Mouse (Mus musculus) limb, embryonic 13.5 days (tissue): Measurements from ENCODE around the gene Tex38. TPM values are rescaled to one million over a fixed set of nuclear protein-coding genes. Genes with fewer than 3 reads are reported as not detected.

Experiments
- ATAC-seq: fragments of 200-750 bp; cut with Nextera tagmentation; 2 replicates; pipeline ENCODE4 v1.8.0; 2017; ENCODE audit warnings: low read depth, moderate number of reproducible peaks, moderate TSS enrichment; ENCODE audit not compliant: low FRiP score
- H3K27ac ChIP-seq: fragments of 300-500 bp; sonication (generic); 2 replicates; pipeline ENCODE4 v1.5.1; 2015; ENCODE audit warnings: inconsistent platforms, mild to moderate bottlenecking, moderate library complexity
- H3K27me3 ChIP-seq: fragments of 300-500 bp; sonication (generic); 2 replicates; pipeline ENCODE4 v1.6.1; 2015; ENCODE audit warnings: mild to moderate bottlenecking, inconsistent platforms
- H3K36me3 ChIP-seq: fragments of 300-500 bp; sonication (generic); 2 replicates; pipeline ENCODE4 v1.6.1; 2015; ENCODE audit warnings: inconsistent platforms, mild to moderate bottlenecking, moderate library complexity
- H3K4me1 ChIP-seq: fragments of 300-500 bp; sonication (generic); 2 replicates; pipeline ENCODE4 v1.6.1; 2015; ENCODE audit warnings: inconsistent platforms
- H3K4me2 ChIP-seq: fragments of 300-500 bp; sonication (generic); replicated peaks from 2 replicates; pipeline ENCODE4 v1.6.1; 2015; ENCODE audit warnings: inconsistent platforms, mild to moderate bottlenecking, moderate library complexity
- H3K4me3 ChIP-seq: fragments of 300-500 bp; sonication (generic); 2 replicates; pipeline ENCODE4 v1.5.1; 2015; ENCODE audit warnings: moderate library complexity, mild to moderate bottlenecking, inconsistent platforms
- H3K9ac ChIP-seq: fragments of 300-500 bp; sonication (generic); 2 replicates; pipeline ENCODE4 v1.6.1; 2015; ENCODE audit warnings: mild to moderate bottlenecking, inconsistent platforms
- H3K9me3 ChIP-seq: fragments of 300-500 bp; sonication (generic); 2 replicates; pipeline ENCODE4 v1.6.1; 2016; ENCODE audit warnings: inconsistent platforms
- WGBS: fragments of 180-500 bp; shearing (Covaris S2); methylation state at CpG from one replicate; pipeline ENCODE4 v1.1.7; 2015; 5-methylcytosine and 5-hydroxymethylcytosine counted together
- polyA plus RNA-seq: library from polyadenylated mRNA; unstranded; fragments of >200 nt; fragmentation: Nextera tagmentation; extraction: Ambion mirVana; gene quantifications from 2 replicates; pipeline ENCODE4 v1.2.1, GENCODE M21; 2015

Tex38 gene
- polyA plus RNA-seq, 1 experiment from 2014 or later, result 0.31 TPM

DNA sequence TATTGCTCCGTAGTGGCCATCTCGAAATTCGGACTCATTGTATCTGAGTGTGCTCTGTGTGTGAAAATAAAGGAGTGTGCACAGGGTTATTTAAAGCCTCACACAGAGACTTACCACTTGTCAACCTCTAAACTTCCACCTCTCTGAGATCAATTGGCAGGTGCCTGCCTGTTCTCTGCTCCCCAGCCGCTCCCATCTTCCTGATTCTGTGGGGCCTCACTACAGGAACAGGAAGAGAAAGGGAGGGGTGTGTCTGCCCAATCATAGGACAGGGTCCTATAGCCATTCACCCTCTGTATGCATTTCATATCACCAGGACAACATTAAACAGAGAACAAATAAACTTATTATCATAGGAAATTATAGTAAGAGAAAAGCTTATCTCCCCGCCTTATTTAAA, 47.1 kb downstream of the Tex38 start:
- Histone ChIP-seq H3K9ac (no peak overlapping the region), H3K9me3 (no peaks in the 10 kb centered on the region), H3K27ac (no peak overlapping the region), H3K27me3 (peaks cover 5% of the 10 kb centered on the region; the same call in 1 of the 2 replicates), H3K4me2 (no peak overlapping the region), H3K36me3 (no peaks in the 10 kb centered on the region), H3K4me3 (no peak overlapping the region), H3K4me1 (peaks cover 7% of the 10 kb centered on the region)
- ATAC-seq, result no peak
- WGBS, result 74% methylated on average over 5 of the region's 5 CpGs

GRCm38 (mm10) chr4:115732223-115732818, 48.5 kb downstream of the Tex38 start:
- ATAC-seq, result no peak

GRCm38 (mm10) chr4:115731588-115732222, 49.1 kb downstream of the Tex38 start:
- Histone ChIP-seq H3K4me3 (no peak overlapping the region), H3K27ac (no peak overlapping the region), H3K9me3 (no peaks in the 10 kb centered on the region), H3K4me2 (no peak overlapping the region), H3K27me3 (peaks cover 5% of the 10 kb centered on the region; the same call in 1 of the 2 replicates), H3K36me3 (no peaks in the 10 kb centered on the region), H3K9ac (no peak overlapping the region), H3K4me1 (no peaks in the 10 kb centered on the region)
- ATAC-seq, result peak; percentile 73; the same call in 1 of the 2 replicates
- WGBS, result 22% methylated on average over 7 of the region's 7 CpGs

More at GRCm38 (mm10) chr4:115732223-115732818, 48.5 kb downstream of the Tex38 start:
- Histone ChIP-seq H3K36me3 (no peaks in the 10 kb centered on the region), H3K4me1 (no peaks in the 10 kb centered on the region), H3K27me3 (peaks cover 5% of the 10 kb centered on the region; the same call in 1 of the 2 replicates), H3K9me3 (no peaks in the 10 kb centered on the region), H3K9ac (no peak overlapping the region), H3K4me2 (no peak overlapping the region), H3K27ac (no peak overlapping the region), H3K4me3 (no peak overlapping the region)
- 65% methylated on average over 3 of the region's 3 CpGs for WGBS

Other genes with a start within 250 kb of the Tex38 start
- gene Cyp4a31, start 217.4 kb downstream of the Tex38 start, polyA plus RNA-seq, result not detected in 2 replicates
- not detected in 2 replicates for gene Cyp4a32, start 180.0 kb downstream of the Tex38 start, polyA plus RNA-seq
- 0.08 and 0.36 TPM in 2 replicates for gene Cyp4b1, start 133.3 kb downstream of the Tex38 start, polyA plus RNA-seq
- 31.6 and 32.1 TPM in 2 replicates for gene Efcab14, start 43.3 kb downstream of the Tex38 start, polyA plus RNA-seq
- gene Atpaf1, start 3.8 kb upstream of the Tex38 start, polyA plus RNA-seq, result 60.5 and 60.8 TPM in 2 replicates
- gene Mob3c, start 47.1 kb upstream of the Tex38 start, polyA plus RNA-seq, result 12.6 and 14.4 TPM in 2 replicates
- gene Mknk1, start 58.2 kb upstream of the Tex38 start, polyA plus RNA-seq, result 29.6 and 32.9 TPM in 2 replicates
- gene Kncn, start 103.4 kb upstream of the Tex38 start, polyA plus RNA-seq, result not detected in 2 replicates
- gene 6430628N08Rik, start 109.6 kb upstream of the Tex38 start, polyA plus RNA-seq, result not detected in 2 replicates
- gene Dmbx1, start 158.9 kb upstream of the Tex38 start, polyA plus RNA-seq, result 0.18 TPM in 1 of 2 replicates, not detected in the other
- 0.61 and 0.75 TPM in 2 replicates for gene Faah, start 236.9 kb upstream of the Tex38 start, polyA plus RNA-seq